Mouse (Mus musculus) yolk sac, embryonic 10.5 days (tissue): Measurements from ENCODE around the gene Hist3h2ba.
"Not testable (repeated sequence)": the region's sequence is repeated elsewhere in the genome, so short reads cannot be mapped to it uniquely, and the experiment has no call there.

Source experiments
- DNase-seq: peaks from one replicate; pipeline ENCODE4 v3.0.0-alpha.2; 2017; ENCODE audit warnings: low spot score

Hist3h2ba gene

GRCm38 (mm10) chr11:58938322-58939087 is 10.2 kb upstream of the Hist3h2ba start, which contains the start of gene Rnf187:
Rnf187 (minus strand) TSS chr11:58938916.
- DNase-seq = peak; percentile 90

GRCm38 (mm10) chr11:58939088-58939439 is 9.7 kb upstream of the Hist3h2ba start:
- no peak for DNase-seq

GRCm38 (mm10) chr11:58944136-58944535 is 4.6 kb upstream of the Hist3h2ba start:
- no peak for DNase-seq

- DNase-seq = no peak
These were observed 1.4 kb upstream of the Hist3h2ba start for GRCm38 (mm10) chr11:58947306-58947705.

- no peak for DNase-seq
These were observed 757 bp upstream of the Hist3h2ba start for GRCm38 (mm10) chr11:58947798-58948528.

- DNase-seq = no peak
These were observed 1.0 kb downstream of the Hist3h2ba start for GRCm38 (mm10) chr11:58949480-58950431.

- no peak for DNase-seq
These were observed 2.5 kb downstream of the Hist3h2ba start for GRCm38 (mm10) chr11:58951210-58951609.

- no peak for DNase-seq
These were observed 4.8 kb downstream of the Hist3h2ba start for GRCm38 (mm10) chr11:58953351-58954169.

- DNase-seq = not testable (repeated sequence)
These were observed 5.4 kb downstream of the Hist3h2ba start for GRCm38 (mm10) chr11:58954170-58954419.

- peak; percentile 94 for DNase-seq
These were observed 5.9 kb downstream of the Hist3h2ba start, which contains the start of the genes Hist3h2a and Trim17 for GRCm38 (mm10) chr11:58954420-58955142. Hist3h2a (plus strand) TSS chr11:58954685. Trim17 (plus strand) TSS chr11:58954685.

GRCm38 (mm10) chr11:58955143-58955867 is 6.6 kb downstream of the Hist3h2ba start:
- no peak for DNase-seq

- DNase-seq = no peak
These were observed 7.1 kb downstream of the Hist3h2ba start for GRCm38 (mm10) chr11:58955868-58956257.

- DNase-seq = no peak
These were observed 8.7 kb downstream of the Hist3h2ba start for GRCm38 (mm10) chr11:58957226-58957914.

GRCm38 (mm10) chr11:58958536-58958935 is 9.8 kb downstream of the Hist3h2ba start:
- no peak for DNase-seq

- DNase-seq = no peak
These were observed 10.6 kb downstream of the Hist3h2ba start for GRCm38 (mm10) chr11:58959186-58959825.

- peak; percentile 80 for DNase-seq
These were observed 11.3 kb downstream of the Hist3h2ba start for GRCm38 (mm10) chr11:58959921-58960465.

GRCm38 (mm10) chr11:58961364-58962177 is 12.9 kb downstream of the Hist3h2ba start:
- no peak for DNase-seq

- no peak for DNase-seq
These were observed 14.8 kb downstream of the Hist3h2ba start for GRCm38 (mm10) chr11:58963543-58963942.
